Mouse (Mus musculus) cerebellum, postnatal 4 days (tissue): Measurements from ENCODE around the gene 2610507B11Rik.
"Not testable (repeated sequence)": the region's sequence is repeated elsewhere in the genome, so short reads cannot be mapped to it uniquely, and the experiment has no call there.

Experiments used
- DNase-seq, 2 experiments: peaks; one replicate each; pipeline ENCODE4 v3.0.0; 2022; ENCODE audit warnings: low spot score in 2 of 2, mixed read lengths in 1 of 2

Gene 2610507B11Rik

GRCm38 (mm10) chr11:78261380-78262352 lies at the start of gene 2610507B11Rik:
2610507B11Rik (plus strand) TSS chr11:78261752.
- DNase-seq: peak; percentile 70 to 93

- DNase-seq: no peak
These were observed 48.3 kb upstream of the 2610507B11Rik start for GRCm38 (mm10) chr11:78213086-78213817.

GRCm38 (mm10) chr11:78215709-78216317 lies 45.7 kb upstream of the 2610507B11Rik start:
- no peak for DNase-seq

GRCm38 (mm10) chr11:78223586-78223985 lies 38.0 kb upstream of the 2610507B11Rik start:
- no peak for DNase-seq

GRCm38 (mm10) chr11:78231518-78231917 lies 30.0 kb upstream of the 2610507B11Rik start:
- DNase-seq: no peak

GRCm38 (mm10) chr11:78240193-78240857 lies 21.2 kb upstream of the 2610507B11Rik start:
- DNase-seq: no peak

GRCm38 (mm10) chr11:78245261-78245626 lies 16.3 kb upstream of the 2610507B11Rik start:
- DNase-seq: no peak

GRCm38 (mm10) chr11:78245627-78246317 lies 15.8 kb upstream of the 2610507B11Rik start, which contains the start of the genes Sdf2 and Supt6:
Sdf2 (plus strand) TSS chr11:78245746.
Supt6 (minus strand) TSS chr11:78245987.
- peak; percentile 62 to 78 for DNase-seq

GRCm38 (mm10) chr11:78246318-78247011 lies 15.1 kb upstream of the 2610507B11Rik start:
- DNase-seq: no peak

GRCm38 (mm10) chr11:78247012-78247348 lies 14.6 kb upstream of the 2610507B11Rik start:
- DNase-seq: no peak

- DNase-seq: no peak
These were observed 13.8 kb upstream of the 2610507B11Rik start for GRCm38 (mm10) chr11:78247727-78248140.

- no peak for DNase-seq
These were observed 4.9 kb upstream of the 2610507B11Rik start for GRCm38 (mm10) chr11:78256618-78257017.

- no peak for DNase-seq
These were observed 878 bp upstream of the 2610507B11Rik start for GRCm38 (mm10) chr11:78260489-78261258.

GRCm38 (mm10) chr11:78262550-78262949 lies 998 bp downstream of the 2610507B11Rik start:
- peak in 1 of 2 experiments; percentile 61 for DNase-seq

GRCm38 (mm10) chr11:78265571-78265970 lies 4.0 kb downstream of the 2610507B11Rik start:
- no peak for DNase-seq

GRCm38 (mm10) chr11:78271986-78272385 lies 10.4 kb downstream of the 2610507B11Rik start:
- no peak for DNase-seq

GRCm38 (mm10) chr11:78275596-78275995 lies 14.0 kb downstream of the 2610507B11Rik start:
- DNase-seq: no peak

GRCm38 (mm10) chr11:78276169-78276568 lies 14.6 kb downstream of the 2610507B11Rik start:
- not testable (repeated sequence) for DNase-seq

GRCm38 (mm10) chr11:78278853-78279252 lies 17.3 kb downstream of the 2610507B11Rik start:
- no peak for DNase-seq
